Mouse (Mus musculus) monocyte, adult 5-6 weeks (primary cell): ENCODE data around the gene Zranb3. TPM values are rescaled to one million over a fixed set of nuclear protein-coding genes. Genes with fewer than 3 reads are reported as not detected.

ENCODE experiments used
- total RNA-seq: library from RNA; stranded (forward); fragments of 200-1000, 200-491, 200-594 nt; gene quantifications from 3 replicates; pipeline ENCODE4 v1.2.3, GENCODE M21; 2017

Gene Zranb3
- total RNA-seq, 1 experiment from 2014 or later = 5.4 TPM

Other genes starting within 250 kb of the Zranb3 start
- gene Map3k19, start 248.0 kb downstream of the Zranb3 start, total RNA-seq = 0.19 to 1.3 TPM (median 0.78 TPM) in 3 replicates
- gene Rab3gap1, start 234.3 kb downstream of the Zranb3 start, total RNA-seq = 48.1 to 66.4 TPM (median 49.2 TPM) in 3 replicates
- gene R3hdm1, start 254 bp upstream of the Zranb3 start, total RNA-seq = 41.9 to 91.3 TPM (median 53.3 TPM) in 3 replicates
- 178 to 257 TPM (median 245 TPM) in 3 replicates for gene Ubxn4, start 140.9 kb upstream of the Zranb3 start, total RNA-seq
- gene Lct, start 225.3 kb upstream of the Zranb3 start, total RNA-seq = not detected in 3 replicates